Mouse (Mus musculus): ENCODE results near the gene Cfap65. TPM values are rescaled to one million over a fixed set of nuclear protein-coding genes. Genes with fewer than 3 reads are reported as not detected.
A peak's percentile ranks its signal among the peaks of the same experiment; 100 is the strongest.

Gene Cfap65
- polyA plus RNA-seq, 1 experiment from 2014 or later: 0.27 TPM

- peaks cover 78% of the 10 kb centered on the region for H3K27me3 ChIP-seq (replicated peaks; ENCODE audit: control insufficient read depth, insufficient read depth, low read length)
- H3K36me3 ChIP-seq (ENCODE audit: control insufficient read depth, insufficient read depth, low read length): no peaks in the 10 kb centered on the region
- whole genome bisulfite sequencing: under 1% methylated on average over 74 of the region's 74 CpGs
- H3K4me2 ChIP-seq (ENCODE audit: low read length): peak overlapping the region; percentile 46
- peak overlapping the region; percentile 25 for H3K4me3 ChIP-seq (ENCODE audit: low read depth, low read length)
- no peaks in the 10 kb centered on the region for H3K9me3 ChIP-seq (ENCODE audit: control insufficient read depth, low read length)
- ATAC-seq (replicated peaks; ENCODE audit: low FRiP score, low TSS enrichment, low read depth) (no peak), DNase-seq (ENCODE audit: low spot score) (no peak)
- H3K27ac ChIP-seq (ENCODE audit: low read depth): no peak overlapping the region
- H3K9ac ChIP-seq (ENCODE audit: low read length): no peak overlapping the region
- peaks cover 12% of the 10 kb centered on the region; the same call in 1 of the 2 replicates for H3K4me1 ChIP-seq (replicated peaks; ENCODE audit: control insufficient read depth, insufficient read depth, low read length)
Observed at GRCm38 (mm10) chr1:74882055-74882734, 53.2 kb downstream of the Cfap65 start.

DNA sequence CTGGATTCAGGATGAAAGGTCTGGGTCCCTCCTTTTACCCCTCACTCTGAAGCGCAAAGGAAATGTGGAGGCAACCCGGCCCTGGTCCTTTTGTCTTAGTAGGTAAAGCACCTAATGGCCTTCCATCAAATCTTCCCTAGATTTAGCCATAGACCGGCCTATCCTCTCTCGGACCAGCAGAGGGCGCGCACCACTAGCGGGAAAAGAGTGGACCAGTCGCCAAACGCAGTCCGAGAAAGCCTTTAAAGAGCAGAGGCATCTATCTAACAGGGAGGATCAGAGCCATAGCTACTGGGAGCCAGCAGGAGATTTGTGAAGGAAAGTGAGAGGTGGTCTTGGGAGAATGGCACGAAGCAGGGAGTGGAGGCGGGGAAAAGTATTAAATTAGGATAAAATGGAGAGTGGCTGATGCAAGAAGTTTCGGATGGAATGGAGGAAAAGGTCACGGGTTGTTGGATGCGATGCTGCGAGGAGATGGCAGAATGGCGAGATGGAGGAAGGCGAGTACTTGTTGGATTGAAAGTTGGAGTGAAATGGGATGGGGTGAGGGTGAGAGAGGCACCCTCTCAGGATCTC is 54.5 kb downstream of the Cfap65 start:
- WGBS: 2% methylated on average over 18 of the region's 18 CpGs
- ATAC-seq (replicated peaks; ENCODE audit: low FRiP score, low TSS enrichment, low read depth) (0 out of 2 replicates have a peak, but pooled peaks have one; percentile 41), DNase-seq (ENCODE audit: low spot score) (peak; percentile 82)
- Histone ChIP-seq H3K9me3 (ENCODE audit: control insufficient read depth, low read length) (no peaks in the 10 kb centered on the region), H3K4me1 (replicated peaks; ENCODE audit: control insufficient read depth, insufficient read depth, low read length) (peaks cover 12% of the 10 kb centered on the region; the same call in 1 of the 2 replicates), H3K4me2 (ENCODE audit: low read length) (no peak overlapping the region), H3K27ac (ENCODE audit: low read depth) (no peak overlapping the region), H3K9ac (ENCODE audit: low read length) (no peak overlapping the region), H3K27me3 (replicated peaks; ENCODE audit: control insufficient read depth, insufficient read depth, low read length) (peaks cover 70% of the 10 kb centered on the region), H3K4me3 (ENCODE audit: low read depth, low read length) (no peak overlapping the region), H3K36me3 (ENCODE audit: control insufficient read depth, insufficient read depth, low read length) (no peaks in the 10 kb centered on the region)

DNA sequence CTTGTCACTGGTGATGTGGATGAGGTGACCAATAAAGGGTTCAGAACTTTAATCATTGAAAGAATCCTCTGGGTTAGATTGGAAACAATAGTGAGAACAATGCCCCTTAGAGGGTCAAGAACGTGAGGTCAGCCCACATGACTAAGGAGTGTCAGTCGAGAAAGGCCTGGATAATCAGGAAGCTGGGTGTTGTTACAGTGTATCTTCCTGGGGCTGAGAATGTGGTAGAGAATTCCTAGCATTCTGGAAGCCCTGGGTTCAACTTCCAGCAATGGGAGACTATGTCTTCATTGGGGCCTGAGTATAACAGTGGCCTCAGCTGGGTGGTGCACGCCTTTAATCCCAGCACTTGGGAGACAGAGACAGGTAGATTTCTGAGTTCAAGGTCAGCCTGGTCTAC is 58.2 kb downstream of the Cfap65 start:
- Histone ChIP-seq H3K4me1 (replicated peaks; ENCODE audit: control insufficient read depth, insufficient read depth, low read length) (peaks cover 3% of the 10 kb centered on the region; the same call in 1 of the 2 replicates), H3K27me3 (replicated peaks; ENCODE audit: control insufficient read depth, insufficient read depth, low read length) (peaks cover 33% of the 10 kb centered on the region), H3K36me3 (ENCODE audit: control insufficient read depth, insufficient read depth, low read length) (no peaks in the 10 kb centered on the region), H3K9me3 (ENCODE audit: control insufficient read depth, low read length) (no peaks in the 10 kb centered on the region), H3K9ac (ENCODE audit: low read length) (no peak overlapping the region), H3K4me3 (ENCODE audit: low read depth, low read length) (no peak overlapping the region), H3K27ac (ENCODE audit: low read depth) (no peak overlapping the region), H3K4me2 (ENCODE audit: low read length) (no peak overlapping the region)
- ATAC-seq (replicated peaks; ENCODE audit: low FRiP score, low TSS enrichment, low read depth) (no peak), DNase-seq (ENCODE audit: low spot score) (no peak)
- 44% methylated on average over 3 of the region's 3 CpGs for WGBS

GRCm38 (mm10) chr1:74872218-74872617 is 63.2 kb downstream of the Cfap65 start:
- H3K27me3 ChIP-seq (replicated peaks; ENCODE audit: control insufficient read depth, insufficient read depth, low read length): peaks cover 5% of the 10 kb centered on the region; the same call in 1 of the 2 replicates
- H3K4me1 ChIP-seq (replicated peaks; ENCODE audit: control insufficient read depth, insufficient read depth, low read length): no peaks in the 10 kb centered on the region
- no peak overlapping the region for H3K4me3 ChIP-seq (ENCODE audit: low read depth, low read length)
- no peak overlapping the region for H3K9ac ChIP-seq (ENCODE audit: low read length)
- no peaks in the 10 kb centered on the region for H3K9me3 ChIP-seq (ENCODE audit: control insufficient read depth, low read length)
- ATAC-seq (replicated peaks; ENCODE audit: low FRiP score, low TSS enrichment, low read depth) (no peak), DNase-seq (ENCODE audit: low spot score) (no peak)
- no peaks in the 10 kb centered on the region for H3K36me3 ChIP-seq (ENCODE audit: control insufficient read depth, insufficient read depth, low read length)
- 65% methylated on average over 2 of the region's 2 CpGs for WGBS
- no peak overlapping the region for H3K4me2 ChIP-seq (ENCODE audit: low read length)
- no peak overlapping the region for H3K27ac ChIP-seq (ENCODE audit: low read depth)

DNA sequence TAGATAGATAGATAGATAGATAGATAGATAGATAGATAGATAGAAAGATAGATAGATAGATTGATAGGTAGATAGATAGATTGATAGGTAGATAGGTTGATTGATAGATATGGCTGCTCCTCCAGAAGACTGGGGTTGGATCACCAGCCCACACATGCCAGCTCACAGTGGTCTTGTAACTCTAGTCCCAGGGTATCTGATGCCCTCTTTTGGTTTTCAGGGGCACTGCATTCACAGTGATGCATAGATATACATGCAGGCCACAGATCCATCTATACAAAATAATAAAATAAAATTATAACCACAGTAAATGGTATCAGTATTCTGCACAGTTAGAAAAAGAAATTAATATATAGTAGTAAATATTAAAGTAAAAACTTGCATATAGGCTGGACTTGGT is 73.6 kb downstream of the Cfap65 start:
- Histone ChIP-seq H3K27me3 (replicated peaks; ENCODE audit: control insufficient read depth, insufficient read depth, low read length) (peaks cover 44% of the 10 kb centered on the region), H3K4me3 (ENCODE audit: low read depth, low read length) (no peak overlapping the region), H3K4me2 (ENCODE audit: low read length) (no peak overlapping the region), H3K4me1 (replicated peaks; ENCODE audit: control insufficient read depth, insufficient read depth, low read length) (no peaks in the 10 kb centered on the region), H3K9me3 (ENCODE audit: control insufficient read depth, low read length) (no peaks in the 10 kb centered on the region), H3K36me3 (ENCODE audit: control insufficient read depth, insufficient read depth, low read length) (no peaks in the 10 kb centered on the region), H3K9ac (ENCODE audit: low read length) (no peak overlapping the region), H3K27ac (ENCODE audit: low read depth) (no peak overlapping the region)
- ATAC-seq (replicated peaks; ENCODE audit: low FRiP score, low TSS enrichment, low read depth) (no peak), DNase-seq (ENCODE audit: low spot score) (no peak)

GRCm38 (mm10) chr1:74859223-74859984 is 76.0 kb downstream of the Cfap65 start:
- H3K4me1 ChIP-seq (replicated peaks; ENCODE audit: control insufficient read depth, insufficient read depth, low read length): peaks cover 3% of the 10 kb centered on the region
- DNase-seq (ENCODE audit: low spot score) (no peak), ATAC-seq (replicated peaks; ENCODE audit: low FRiP score, low TSS enrichment, low read depth) (no peak)
- no peak overlapping the region for H3K9ac ChIP-seq (ENCODE audit: low read length)
- H3K4me2 ChIP-seq (ENCODE audit: low read length): no peak overlapping the region
- H3K27me3 ChIP-seq (replicated peaks; ENCODE audit: control insufficient read depth, insufficient read depth, low read length): peaks cover 66% of the 10 kb centered on the region
- 45% methylated on average over 6 of the region's 6 CpGs for WGBS
- H3K4me3 ChIP-seq (ENCODE audit: low read depth, low read length): no peak overlapping the region
- H3K9me3 ChIP-seq (ENCODE audit: control insufficient read depth, low read length): no peaks in the 10 kb centered on the region
- H3K27ac ChIP-seq (ENCODE audit: low read depth): no peak overlapping the region
- H3K36me3 ChIP-seq (ENCODE audit: control insufficient read depth, insufficient read depth, low read length): no peaks in the 10 kb centered on the region

GRCm38 (mm10) chr1:74858805-74859204 is 76.6 kb downstream of the Cfap65 start:
- peak overlapping the region; percentile 40 for H3K4me2 ChIP-seq (ENCODE audit: low read length)
- ATAC-seq (replicated peaks; ENCODE audit: low FRiP score, low TSS enrichment, low read depth): no peak
- 10% methylated on average over 16 of the region's 16 CpGs for WGBS

DNA sequence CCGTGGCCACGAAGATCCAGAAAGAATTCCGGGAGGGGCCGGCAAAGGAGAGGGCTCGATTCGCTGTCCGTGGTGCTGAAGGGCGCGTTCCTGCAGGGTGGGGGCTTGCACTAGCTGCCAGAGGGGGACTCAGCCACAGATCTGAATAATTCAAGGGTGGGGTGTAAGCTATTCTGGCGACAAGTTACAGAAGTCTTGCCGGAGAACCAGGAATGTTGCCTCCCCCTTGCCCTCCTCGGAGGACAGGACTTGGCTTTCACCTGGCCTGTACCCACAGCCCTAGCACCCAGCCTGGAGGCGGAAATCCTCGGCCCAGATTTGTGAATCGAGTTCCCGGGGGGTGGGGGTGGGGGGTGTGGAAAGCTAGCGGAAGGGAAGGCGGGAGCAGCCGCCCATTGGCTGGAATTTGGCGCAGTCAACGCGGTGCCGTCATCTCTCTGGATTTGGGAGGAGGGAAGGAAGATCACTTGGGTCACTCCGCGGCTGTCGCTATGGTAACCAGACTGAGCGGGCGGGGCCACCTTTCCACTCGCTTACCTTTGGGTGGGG is 77.2 kb downstream of the Cfap65 start:
- Histone ChIP-seq H3K4me1 (replicated peaks; ENCODE audit: control insufficient read depth, insufficient read depth, low read length) (peaks cover 3% of the 10 kb centered on the region), H3K9ac (ENCODE audit: low read length) (no peak overlapping the region), H3K27me3 (replicated peaks; ENCODE audit: control insufficient read depth, insufficient read depth, low read length) (peaks cover 77% of the 10 kb centered on the region), H3K4me3 (ENCODE audit: low read depth, low read length) (peak overlapping the region; percentile 16), H3K27ac (ENCODE audit: low read depth) (no peak overlapping the region), H3K9me3 (ENCODE audit: control insufficient read depth, low read length) (no peaks in the 10 kb centered on the region), H3K36me3 (ENCODE audit: control insufficient read depth, insufficient read depth, low read length) (no peaks in the 10 kb centered on the region), H3K4me2 (ENCODE audit: low read length) (peak overlapping the region; percentile 40)
- ATAC-seq (replicated peaks; ENCODE audit: low FRiP score, low TSS enrichment, low read depth): no peak; the same call in 1 of the 2 replicates
- WGBS: 1% methylated on average over 29 of the region's 29 CpGs
- peak; percentile 87 for DNase-seq (ENCODE audit: low spot score)

More at GRCm38 (mm10) chr1:74858805-74859204, 76.6 kb downstream of the Cfap65 start:
- H3K27ac ChIP-seq (ENCODE audit: low read depth): no peak overlapping the region
- H3K9me3 ChIP-seq (ENCODE audit: control insufficient read depth, low read length): no peaks in the 10 kb centered on the region
- H3K4me3 ChIP-seq (ENCODE audit: low read depth, low read length): peak overlapping the region; percentile 16
- H3K9ac ChIP-seq (ENCODE audit: low read length): no peak overlapping the region
- H3K4me1 ChIP-seq (replicated peaks; ENCODE audit: control insufficient read depth, insufficient read depth, low read length): peaks cover 3% of the 10 kb centered on the region
- no peaks in the 10 kb centered on the region for H3K36me3 ChIP-seq (ENCODE audit: control insufficient read depth, insufficient read depth, low read length)
- DNase-seq (ENCODE audit: low spot score): no peak
- peaks cover 72% of the 10 kb centered on the region for H3K27me3 ChIP-seq (replicated peaks; ENCODE audit: control insufficient read depth, insufficient read depth, low read length)

Data from intestine, embryonic 14.5 days (tissue).